7 mouse cellular contexts compared by ENCODE assay signal in the genomic region with DNA sequence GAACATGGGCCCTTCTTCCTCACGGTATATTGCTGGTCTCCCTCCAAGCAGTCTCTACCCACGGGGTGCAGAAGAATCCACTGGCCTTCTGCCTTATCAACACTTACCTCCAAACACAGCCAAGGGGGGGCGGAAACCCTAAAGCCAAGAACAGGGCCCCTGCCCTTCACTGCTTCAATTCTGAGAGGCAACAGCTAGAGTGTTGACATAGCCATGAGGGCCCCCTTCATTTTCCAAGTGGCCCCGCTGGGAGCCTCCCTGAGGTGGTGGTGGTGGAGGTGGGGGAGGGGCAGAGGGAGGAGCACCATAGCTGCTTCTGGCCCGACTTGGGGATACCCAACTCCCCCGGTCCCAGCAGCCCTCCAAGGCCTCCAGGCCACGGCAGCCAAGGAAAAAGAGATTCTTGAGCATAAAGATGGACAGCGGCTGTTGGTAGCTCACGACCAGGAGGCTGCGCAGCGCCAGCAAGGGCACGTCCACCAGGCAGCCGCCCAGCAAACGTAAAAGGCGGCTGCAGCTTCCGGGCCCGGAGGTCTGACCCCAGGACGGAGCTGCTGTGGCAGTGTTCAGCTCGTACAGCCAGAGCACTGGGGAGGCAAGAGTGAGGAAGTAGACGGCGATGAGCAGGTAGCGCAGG. TPM values are rescaled to one million over a fixed set of nuclear protein-coding genes. Genes with fewer than 3 reads are reported as not detected.
DNase-seq lines count a peak whose midpoint lies in the region; ATAC-seq and TF ChIP-seq lines count a peak whose summit lies in the region.

No protein-coding gene starts in this region.

- ATAC-seq in hindbrain, embryonic 11.5 days (ENCODE audit: low FRiP score), result no peak
- peak; percentile 51; the same call in 1 of the 2 replicates for ATAC-seq in lung, embryonic 14.5 days (ENCODE audit: insufficient read depth)
- no peak for ATAC-seq in stomach, postnatal 0 days (ENCODE audit: low FRiP score, low TSS enrichment)

- H3K27me3 ChIP-seq in hindbrain, embryonic 11.5 days (ENCODE audit: control insufficient read depth, insufficient read depth, low read length), result peaks cover 14% of the 10 kb centered on the region
- peaks cover 26% of the 10 kb centered on the region for H3K27me3 ChIP-seq in lung, embryonic 14.5 days (ENCODE audit: insufficient read depth, low read length)
- H3K27me3 ChIP-seq in stomach, postnatal 0 days (ENCODE audit: control insufficient read depth, insufficient read depth, low read length), result peaks cover 7% of the 10 kb centered on the region

- no peak for TF ChIP-seq CTCF in lung, embryonic 14.5 days (IDR thresholded peaks at IDR 0.05; ENCODE audit: low read depth)
- TF ChIP-seq CTCF in stomach, postnatal 0 days (IDR thresholded peaks at IDR 0.05; ENCODE audit: low read depth), result no peak

- peaks cover 11% of the 10 kb centered on the region for H3K4me1 ChIP-seq in hindbrain, embryonic 11.5 days (replicated peaks; ENCODE audit: control insufficient read depth, insufficient read depth, low read length)
- H3K4me1 ChIP-seq in lung, embryonic 14.5 days (ENCODE audit: insufficient read depth), result 0 out of 2 replicates have a peak, but pooled peaks cover 9% of the 10 kb centered on the region
- no peaks in the 10 kb centered on the region for H3K4me1 ChIP-seq in stomach, postnatal 0 days (replicated peaks; ENCODE audit: control insufficient read depth, insufficient read depth)

- H3K9ac ChIP-seq in hindbrain, embryonic 11.5 days (ENCODE audit: low read depth, low read length), result peak overlapping the region; percentile 80
- H3K9ac ChIP-seq in lung, embryonic 14.5 days, result no peak overlapping the region
- H3K9ac ChIP-seq in stomach, postnatal 0 days (ENCODE audit: low read length), result no peak overlapping the region

- WGBS in hindbrain, embryonic 11.5 days, result 7% methylated on average over 22 of the region's 22 CpGs
- WGBS in lung, embryonic 14.5 days, result 8% methylated on average over 22 of the region's 22 CpGs
- 10% methylated on average over 22 of the region's 22 CpGs for WGBS in stomach, postnatal 0 days

- TF ChIP-seq EP300 in stomach, postnatal 0 days (optimal IDR thresholded peaks at IDR 0.05), result no peak

- no peak overlapping the region for H3K27ac ChIP-seq in hindbrain, embryonic 11.5 days (ENCODE audit: low read depth, low read length)
- H3K27ac ChIP-seq in lung, embryonic 14.5 days (ENCODE audit: low read depth), result no peak overlapping the region
- H3K27ac ChIP-seq in stomach, postnatal 0 days (replicated peaks), result no peak overlapping the region

- H3K36me3 ChIP-seq in hindbrain, embryonic 11.5 days (ENCODE audit: control insufficient read depth, insufficient read depth, low read length), result no peaks in the 10 kb centered on the region
- no peaks in the 10 kb centered on the region for H3K36me3 ChIP-seq in lung, embryonic 14.5 days (ENCODE audit: insufficient read depth)
- no peaks in the 10 kb centered on the region for H3K36me3 ChIP-seq in stomach, postnatal 0 days (ENCODE audit: control insufficient read depth, insufficient read depth, low read length)

- H3K4me3 ChIP-seq in hindbrain, embryonic 11.5 days (ENCODE audit: low read depth, low read length), result peak overlapping the region; percentile 79
- H3K4me3 ChIP-seq in lung, embryonic 14.5 days (ENCODE audit: low read depth, low read length), result peak overlapping the region; percentile 59
- H3K4me3 ChIP-seq in stomach, postnatal 0 days (ENCODE audit: low read depth, low read length), result peak overlapping the region; percentile 60

- peak; percentile 27 for DNase-seq in right cerebral cortex, postnatal 4 days
- no peak for DNase-seq in right cerebral cortex, adult 2 months (ENCODE audit: low spot score in 2 of 2)
- no peak for DNase-seq in hindbrain, embryonic 11.5 days (ENCODE audit: low spot score)
- DNase-seq in lung, embryonic 14.5 days, result peak; percentile 53
- no peak for DNase-seq in stomach, postnatal 0 days (ENCODE audit: low spot score)
- DNase-seq in adrenal gland, postnatal 4 days (ENCODE audit: low spot score in 2 of 2), result no peak
- DNase-seq in yolk sac, embryonic 10.5 days (ENCODE audit: low spot score), result no peak

- peak overlapping the region; percentile 91 for H3K4me2 ChIP-seq in hindbrain, embryonic 11.5 days (replicated peaks; ENCODE audit: low read depth, low read length)
- peak overlapping the region; percentile 99 for H3K4me2 ChIP-seq in lung, embryonic 14.5 days
- H3K4me2 ChIP-seq in stomach, postnatal 0 days (replicated peaks; ENCODE audit: low read depth), result peak overlapping the region; percentile 97

- H3K9me3 ChIP-seq in hindbrain, embryonic 11.5 days (ENCODE audit: control insufficient read depth, low read length), result no peaks in the 10 kb centered on the region
- no peaks in the 10 kb centered on the region for H3K9me3 ChIP-seq in lung, embryonic 14.5 days (ENCODE audit: low read depth, low read length)
- H3K9me3 ChIP-seq in stomach, postnatal 0 days (ENCODE audit: control insufficient read depth, low read length), result no peaks in the 10 kb centered on the region

RNA-seq across cellular contexts. Expression of gene Tmem121b, which starts 1.6 kb away (rescaled TPM):
- 1.0 and 1.8 TPM in 2 replicates for polyA plus RNA-seq in hindbrain, embryonic 11.5 days (2014; fragmentation: Nextera tagmentation; extraction: Ambion mirVana)
- 0.14 and 0.17 TPM in 2 replicates for polyA plus RNA-seq in lung, embryonic 14.5 days (2014; fragmentation: Nextera tagmentation; extraction: Ambion mirVana)
- polyA plus RNA-seq in stomach, postnatal 0 days (2015; fragmentation: Nextera tagmentation; extraction: Ambion mirVana), result 0.02 TPM in 2 replicates
- total RNA-seq in adrenal gland, postnatal 4 days (2021), result 1 to 10 TPM in 1 of 2 experiments, under 1 TPM in 1; 0.96 to 1.2 TPM

RNA-seq across cellular contexts. Expression of gene Il17ra, which starts 28.9 kb away (rescaled TPM):
- polyA plus RNA-seq in hindbrain, embryonic 11.5 days (2014; fragmentation: Nextera tagmentation; extraction: Ambion mirVana), result 2.8 and 5.4 TPM in 2 replicates
- polyA plus RNA-seq in lung, embryonic 14.5 days (2014; fragmentation: Nextera tagmentation; extraction: Ambion mirVana), result 3.1 and 3.3 TPM in 2 replicates
- 3.5 and 4.2 TPM in 2 replicates for polyA plus RNA-seq in stomach, postnatal 0 days (2015; fragmentation: Nextera tagmentation; extraction: Ambion mirVana)
- total RNA-seq in adrenal gland, postnatal 4 days (2021), result 10 to 100 TPM in 1 of 2 experiments, 1 to 10 TPM in 1; 9.9 to 14.4 TPM

RNA-seq across cellular contexts. Expression of gene Hdhd5, which starts 39.1 kb away (rescaled TPM):
- 12.9 and 13.8 TPM in 2 replicates for polyA plus RNA-seq in hindbrain, embryonic 11.5 days (2014; fragmentation: Nextera tagmentation; extraction: Ambion mirVana)
- polyA plus RNA-seq in lung, embryonic 14.5 days (2014; fragmentation: Nextera tagmentation; extraction: Ambion mirVana), result 13.9 and 15.6 TPM in 2 replicates
- 8.5 and 9.2 TPM in 2 replicates for polyA plus RNA-seq in stomach, postnatal 0 days (2015; fragmentation: Nextera tagmentation; extraction: Ambion mirVana)
- 10 to 100 TPM; 34.8 to 35.1 TPM for total RNA-seq in adrenal gland, postnatal 4 days (2021)

Comparison
In these comparisons a context has a peak if more than half of its experiments do, and no peak if none do; other contexts are left out.
1. DNase-seq: peak in right cerebral cortex, postnatal 4 days (single experiment) and lung, embryonic 14.5 days (single experiment); none in right cerebral cortex, adult 2 months (0 of 2), hindbrain, embryonic 11.5 days (single experiment), stomach, postnatal 0 days (single experiment), adrenal gland, postnatal 4 days (0 of 2) and yolk sac, embryonic 10.5 days (single experiment).
2. Peak in every context shown above with its lines, with median percentiles within 50 percentile points of each other: H3K4me2 ChIP-seq and H3K4me3 ChIP-seq.